Mouse (Mus musculus) forebrain, embryonic 13.5 days (tissue): Measurements from ENCODE around the gene Apoe. TPM values are rescaled to one million over a fixed set of nuclear protein-coding genes. Genes with fewer than 3 reads are reported as not detected.
"Not testable (repeated sequence)": the region's sequence is repeated elsewhere in the genome, so short reads cannot be mapped to it uniquely, and the experiment has no call there.

Experiments used
- ATAC-seq: fragments of 200-750 bp; cut with Nextera tagmentation; 2 replicates; pipeline ENCODE4 v1.8.0; 2017
- H3K27ac ChIP-seq: fragments of 300-500 bp; sonication (generic); 2 replicates; pipeline ENCODE4 v1.5.1; 2015; ENCODE audit warnings: inconsistent platforms, mild to moderate bottlenecking, moderate library complexity
- H3K27me3 ChIP-seq: fragments of 300-500 bp; sonication (generic); 2 replicates; pipeline ENCODE4 v1.6.1; 2015; ENCODE audit warnings: mild to moderate bottlenecking, inconsistent platforms
- H3K36me3 ChIP-seq: fragments of 300-500 bp; sonication (generic); 2 replicates; pipeline ENCODE4 v1.6.1; 2015; ENCODE audit warnings: mild to moderate bottlenecking, inconsistent platforms; ENCODE audit not compliant: poor library complexity, severe bottlenecking
- H3K4me1 ChIP-seq: fragments of 300-500 bp; sonication (generic); 2 replicates; pipeline ENCODE4 v1.6.1; 2015; ENCODE audit warnings: inconsistent platforms
- H3K4me2 ChIP-seq: fragments of 300-500 bp; sonication (generic); 2 replicates; pipeline ENCODE4 v1.6.1; 2015; ENCODE audit warnings: inconsistent platforms, mild to moderate bottlenecking, moderate library complexity
- H3K4me3 ChIP-seq: fragments of 300-500 bp; sonication (generic); 2 replicates; pipeline ENCODE4 v1.5.1; 2015; ENCODE audit warnings: mild to moderate bottlenecking, inconsistent platforms
- H3K9ac ChIP-seq: fragments of 300-500 bp; sonication (generic); 2 replicates; pipeline ENCODE4 v1.6.1; 2015; ENCODE audit warnings: mild to moderate bottlenecking, inconsistent platforms
- H3K9me3 ChIP-seq: fragments of 300-500 bp; sonication (generic); replicated peaks from 2 replicates; pipeline ENCODE4 v1.6.1; 2016; ENCODE audit warnings: inconsistent platforms
- WGBS: fragments of 180-500 bp; shearing (Covaris S2); methylation state at CpG from one replicate; pipeline ENCODE4 v1.1.7; 2015; 5-methylcytosine and 5-hydroxymethylcytosine counted together
- polyA plus RNA-seq: library from polyadenylated mRNA; unstranded; fragments of >200 nt; fragmentation: Nextera tagmentation; extraction: Ambion mirVana; gene quantifications from 2 replicates; pipeline ENCODE4 v1.2.1, GENCODE M21; 2015

Apoe gene
- polyA plus RNA-seq, 1 experiment from 2014 or later, result 118 TPM

- no peak overlapping the region for H3K9ac ChIP-seq
- no peaks in the 10 kb centered on the region for H3K9me3 ChIP-seq
- H3K27me3 ChIP-seq, result no peaks in the 10 kb centered on the region
- 92% methylated on average over 10 of the region's 10 CpGs for WGBS
- no peak for ATAC-seq
- H3K27ac ChIP-seq, result no peak overlapping the region
- H3K4me2 ChIP-seq, result no peak overlapping the region
- no peak overlapping the region for H3K4me3 ChIP-seq
- no peaks in the 10 kb centered on the region for H3K36me3 ChIP-seq
- H3K4me1 ChIP-seq, result no peaks in the 10 kb centered on the region
Observed at GRCm38 (mm10) chr7:19688101-19688500, 10.9 kb downstream of the Apoe start.

DNA sequence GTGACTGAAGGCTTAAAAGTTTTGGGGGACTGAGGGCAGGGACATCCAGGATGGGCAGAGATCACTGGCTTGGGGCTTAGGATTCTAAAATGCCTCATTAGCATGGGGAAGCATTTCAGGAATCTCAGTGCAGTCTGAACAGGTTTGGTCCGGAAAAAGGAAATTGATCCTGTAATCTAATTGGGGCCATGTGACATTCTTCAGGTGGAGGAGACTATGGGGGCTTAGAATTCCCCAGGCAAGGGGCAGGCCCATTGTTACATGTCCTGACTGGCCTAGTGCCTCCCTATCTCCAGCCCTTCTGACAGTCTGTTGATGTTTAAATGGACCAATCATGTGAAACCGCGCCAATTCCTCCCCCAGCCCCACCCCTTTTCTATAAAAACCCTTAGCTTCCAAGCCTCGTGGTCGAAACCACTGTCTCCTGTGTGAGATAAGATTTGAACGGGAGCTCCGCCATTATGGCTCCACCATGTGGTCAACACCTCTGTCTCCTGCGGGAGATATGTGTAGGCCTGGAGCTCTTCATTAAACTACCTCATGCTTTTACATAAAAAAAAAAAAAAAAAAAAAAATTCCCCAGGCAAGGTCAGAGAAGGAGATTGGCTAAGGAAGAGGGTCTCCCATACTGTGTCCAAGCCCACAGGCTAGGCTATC, 11.9 kb downstream of the Apoe start:
- H3K9ac ChIP-seq, H3K9me3 ChIP-seq, H3K36me3 ChIP-seq, H3K4me3 ChIP-seq, ATAC-seq, H3K27me3 ChIP-seq, H3K4me1 ChIP-seq, H3K4me2 ChIP-seq, H3K27ac ChIP-seq: not testable (repeated sequence)
- WGBS, result 73% methylated on average over 8 of the region's 8 CpGs

DNA sequence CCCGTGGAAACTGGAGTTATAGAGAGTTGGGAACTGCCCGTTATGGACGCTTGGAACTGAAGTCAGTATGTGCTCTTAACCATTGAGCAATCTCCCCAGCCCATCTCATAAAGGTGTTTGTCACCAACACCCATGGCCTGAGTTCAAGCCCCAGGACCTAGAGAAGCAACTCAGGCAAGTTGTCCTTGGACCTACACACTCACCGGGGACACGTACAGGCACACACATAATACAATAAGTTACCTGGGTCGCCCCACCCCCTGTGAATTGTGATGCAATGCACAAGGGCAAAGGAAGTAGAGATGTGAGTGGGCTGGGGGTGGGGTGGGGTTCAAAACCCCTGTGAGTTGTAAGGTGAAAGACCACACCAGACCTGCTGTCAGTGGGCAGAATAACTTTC, 12.5 kb downstream of the Apoe start:
- no peaks in the 10 kb centered on the region for H3K36me3 ChIP-seq
- ATAC-seq, result no peak
- H3K4me3 ChIP-seq, result no peak overlapping the region
- H3K27me3 ChIP-seq, result no peaks in the 10 kb centered on the region
- 92% methylated on average over 6 of the region's 6 CpGs for WGBS
- H3K9ac ChIP-seq, result no peak overlapping the region
- no peak overlapping the region for H3K27ac ChIP-seq
- no peak overlapping the region for H3K4me2 ChIP-seq
- no peaks in the 10 kb centered on the region for H3K9me3 ChIP-seq
- H3K4me1 ChIP-seq, result no peaks in the 10 kb centered on the region

GRCm38 (mm10) chr7:19685374-19685773, 13.6 kb downstream of the Apoe start:
- 64% methylated on average over 4 of the region's 4 CpGs for WGBS
- no peak for ATAC-seq
- no peak overlapping the region for H3K27ac ChIP-seq
- H3K4me3 ChIP-seq, result no peak overlapping the region
- H3K9me3 ChIP-seq, result no peaks in the 10 kb centered on the region
- no peaks in the 10 kb centered on the region for H3K27me3 ChIP-seq
- H3K4me2 ChIP-seq, result no peak overlapping the region
- no peak overlapping the region for H3K9ac ChIP-seq
- no peaks in the 10 kb centered on the region for H3K36me3 ChIP-seq
- H3K4me1 ChIP-seq, result no peaks in the 10 kb centered on the region

DNA sequence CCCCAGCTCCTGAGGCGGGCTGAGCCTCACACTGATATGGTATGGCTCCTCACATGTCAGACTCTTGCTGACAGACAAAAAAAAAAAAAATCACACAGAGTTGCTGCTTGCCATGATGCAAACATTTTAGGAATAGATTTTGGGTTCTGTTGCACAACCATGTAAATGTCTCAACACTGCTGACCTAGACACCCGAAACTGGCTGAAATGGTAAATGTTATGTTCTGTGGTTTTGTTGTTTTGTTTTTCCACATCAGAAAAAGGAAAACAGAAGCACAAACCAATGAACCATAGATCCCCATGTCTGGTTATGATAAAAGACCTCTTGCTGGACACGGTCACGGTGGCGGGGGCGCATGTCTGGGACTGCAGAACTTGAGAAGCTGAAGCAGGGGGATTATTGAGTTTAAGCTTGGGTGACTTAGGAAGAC, 15.2 kb downstream of the Apoe start:
- WGBS, result 94% methylated on average over 6 of the region's 6 CpGs
- Histone ChIP-seq H3K27ac (no peak overlapping the region), H3K9me3 (no peaks in the 10 kb centered on the region), H3K4me3 (no peak overlapping the region), H3K4me2 (no peak overlapping the region), H3K9ac (no peak overlapping the region), H3K4me1 (no peaks in the 10 kb centered on the region), H3K36me3 (no peaks in the 10 kb centered on the region), H3K27me3 (no peaks in the 10 kb centered on the region)
- ATAC-seq, result no peak

DNA sequence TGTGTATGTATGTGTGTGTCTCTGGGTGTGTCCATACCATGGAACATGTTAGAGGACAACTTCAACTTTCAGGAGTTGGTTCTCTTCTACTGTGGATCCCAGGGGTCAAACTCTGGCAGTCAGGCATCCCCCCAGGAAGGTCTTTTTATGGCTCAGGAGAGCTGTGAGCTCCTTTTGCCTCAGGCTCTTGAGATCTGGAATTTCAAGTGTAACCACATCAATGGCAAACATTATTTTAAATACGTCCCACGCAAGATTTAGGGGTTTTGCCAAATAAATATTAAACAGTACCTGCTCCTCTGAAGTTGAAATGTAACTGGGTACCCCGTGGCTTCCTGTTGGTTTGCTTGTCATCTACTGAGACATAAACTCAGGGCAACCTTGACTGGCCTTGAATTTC, 16.0 kb downstream of the Apoe start:
- 77% methylated on average over 3 of the region's 3 CpGs for WGBS
- Histone ChIP-seq H3K27ac (no peak overlapping the region), H3K27me3 (no peaks in the 10 kb centered on the region), H3K9me3 (no peaks in the 10 kb centered on the region), H3K36me3 (no peaks in the 10 kb centered on the region), H3K4me2 (no peak overlapping the region), H3K4me1 (no peaks in the 10 kb centered on the region), H3K4me3 (no peak overlapping the region), H3K9ac (no peak overlapping the region)
- no peak for ATAC-seq

DNA sequence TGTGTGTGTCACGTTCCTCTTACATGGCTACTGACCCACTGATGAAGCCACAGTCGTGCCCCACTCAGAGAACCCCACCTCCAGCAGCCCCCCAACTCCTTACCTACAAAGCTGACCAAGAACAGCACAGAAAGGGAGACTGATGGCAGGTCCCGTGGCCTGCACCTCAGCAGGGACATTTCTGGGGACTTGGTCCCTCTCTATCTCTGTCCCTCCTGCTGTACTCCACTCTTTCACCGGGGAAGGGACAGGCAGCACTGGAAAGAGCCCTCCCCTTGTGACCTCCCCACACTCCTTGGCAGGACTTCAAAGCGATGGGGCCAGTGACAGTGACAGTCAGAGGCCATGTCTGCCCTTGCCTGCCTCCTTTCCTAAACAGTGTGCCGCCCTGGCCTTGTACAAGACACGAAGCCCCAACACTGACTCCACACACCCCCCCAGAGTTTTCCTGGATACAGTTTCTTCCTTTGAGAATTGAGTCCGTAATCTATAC, 17.7 kb downstream of the Apoe start, which contains the start of the genes Gm44805 and Apoc4:
Gene Gm44805 (minus strand): TSS at position 222 of the 493 bp plus-strand sequence.
Gene Apoc4 (minus strand): TSS at position 278 of the 493 bp plus-strand sequence.
- Histone ChIP-seq H3K9ac (no peak within 1 kb of the TSS), H3K27me3 (no peaks in the 10 kb centered on the region), H3K4me1 (no peaks in the 10 kb centered on the region), H3K4me3 (no peak within 1 kb of the TSS), H3K36me3 (no peaks in the 10 kb centered on the region), H3K4me2 (no peak within 1 kb of the TSS), H3K27ac (no peak within 1 kb of the TSS), H3K9me3 (no peaks in the 10 kb centered on the region)
- no peak for ATAC-seq
- WGBS, result 61% methylated on average over 8 of the region's 8 CpGs

- Histone ChIP-seq H3K4me2 (no peak overlapping the region), H3K9ac (no peak overlapping the region), H3K4me3 (no peak overlapping the region), H3K4me1 (no peaks in the 10 kb centered on the region), H3K27ac (no peak overlapping the region), H3K27me3 (no peaks in the 10 kb centered on the region), H3K9me3 (no peaks in the 10 kb centered on the region), H3K36me3 (no peaks in the 10 kb centered on the region)
- WGBS, result 94% methylated on average over 2 of the region's 2 CpGs
- no peak for ATAC-seq
Observed at GRCm38 (mm10) chr7:19680702-19681101, 18.3 kb downstream of the Apoe start.

GRCm38 (mm10) chr7:19678901-19679300, 20.1 kb downstream of the Apoe start:
- 80% methylated on average over 3 of the region's 3 CpGs for WGBS
- no peak overlapping the region for H3K27ac ChIP-seq

GRCm38 (mm10) chr7:19677872-19678271, 21.1 kb downstream of the Apoe start, which contains the start of gene Apoc2:
Apoc2 (minus strand) TSS chr7:19677941.
- Histone ChIP-seq H3K4me2 (no peak within 1 kb of the TSS), H3K4me1 (no peaks in the 10 kb centered on the region), H3K4me3 (no peak within 1 kb of the TSS), H3K27ac (no peak within 1 kb of the TSS), H3K9ac (no peak within 1 kb of the TSS), H3K9me3 (no peaks in the 10 kb centered on the region), H3K27me3 (no peaks in the 10 kb centered on the region), H3K36me3 (no peaks in the 10 kb centered on the region)
- WGBS, result 79% methylated on average over 8 of the region's 8 CpGs
- ATAC-seq, result no peak

More at GRCm38 (mm10) chr7:19678901-19679300, 20.1 kb downstream of the Apoe start:
- Histone ChIP-seq H3K4me2 (no peak overlapping the region), H3K9ac (no peak overlapping the region), H3K9me3 (no peaks in the 10 kb centered on the region), H3K27me3 (no peaks in the 10 kb centered on the region), H3K4me3 (no peak overlapping the region), H3K36me3 (no peaks in the 10 kb centered on the region), H3K4me1 (no peaks in the 10 kb centered on the region)
- ATAC-seq, result no peak

DNA sequence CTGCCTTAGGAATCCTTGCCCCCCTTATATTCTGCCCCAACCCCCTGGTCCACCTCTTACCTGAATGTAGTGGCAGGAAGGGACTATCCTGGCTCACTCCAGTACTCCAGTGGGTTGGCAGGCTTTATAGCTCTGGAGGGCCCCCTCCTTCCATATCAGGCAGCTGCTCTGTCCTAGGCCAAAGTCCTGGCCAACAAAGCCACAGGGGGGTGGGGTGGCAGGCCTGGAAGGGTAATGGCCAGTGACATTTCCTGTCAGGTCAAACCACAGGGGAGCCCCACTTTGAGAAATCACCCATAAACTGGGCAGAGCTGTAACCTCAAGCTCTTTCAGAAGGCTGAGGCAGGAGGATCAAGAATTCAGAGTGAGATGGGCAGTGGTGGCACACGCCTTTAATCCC, 22.3 kb downstream of the Apoe start:
- H3K4me3 ChIP-seq, result no peak overlapping the region
- H3K9me3 ChIP-seq, result no peaks in the 10 kb centered on the region
- WGBS, result 69% methylated on average over 1 of the region's 1 CpGs
- no peak overlapping the region for H3K4me2 ChIP-seq
- no peak overlapping the region for H3K27ac ChIP-seq
- H3K27me3 ChIP-seq, result no peaks in the 10 kb centered on the region
- H3K9ac ChIP-seq, result no peak overlapping the region
- ATAC-seq, result no peak
- H3K4me1 ChIP-seq, result no peaks in the 10 kb centered on the region
- H3K36me3 ChIP-seq, result no peaks in the 10 kb centered on the region

GRCm38 (mm10) chr7:19675824-19676223, 23.2 kb downstream of the Apoe start:
- 81% methylated on average over 10 of the region's 10 CpGs for WGBS

More at GRCm38 (mm10) chr7:19675824-19676223, 23.2 kb downstream of the Apoe start:
- Histone ChIP-seq H3K27me3 (no peaks in the 10 kb centered on the region), H3K4me2 (no peak overlapping the region), H3K27ac (no peak overlapping the region), H3K9me3 (no peaks in the 10 kb centered on the region), H3K4me1 (no peaks in the 10 kb centered on the region), H3K4me3 (no peak overlapping the region), H3K36me3 (no peaks in the 10 kb centered on the region), H3K9ac (no peak overlapping the region)
- ATAC-seq, result no peak
